Mouse (Mus musculus) thymus, adult 2 months (tissue): ENCODE data around the gene Astn1. TPM values are rescaled to one million over a fixed set of nuclear protein-coding genes. Genes with fewer than 3 reads are reported as not detected.

Source experiments
- DNase-seq: peaks from one replicate; pipeline ENCODE4 v3.0.0; 2021
- H3K27ac ChIP-seq: fragments of 200-500 bp; 2 replicates; pipeline ENCODE4 v1.5.1; 2012; ENCODE audit warnings: low read length, control low read depth; ENCODE audit not compliant: control insufficient read depth, insufficient read depth
- H3K27me3 ChIP-seq: fragments of 200-500 bp; 2 replicates; pipeline ENCODE4 v1.6.1; 2012; ENCODE audit warnings: mild to moderate bottlenecking, low read length, moderate library complexity, mixed read lengths; ENCODE audit not compliant: control insufficient read depth, insufficient read depth
- H3K36me3 ChIP-seq: fragments of 200-500 bp; 2 replicates; pipeline ENCODE4 v1.6.1; 2012; ENCODE audit warnings: mild to moderate bottlenecking, low read length, moderate library complexity; ENCODE audit not compliant: control insufficient read depth, insufficient read depth
- H3K4me1 ChIP-seq: fragments of 200-500 bp; replicated peaks from 2 replicates; pipeline ENCODE4 v1.6.1; 2012; ENCODE audit warnings: low read length; ENCODE audit not compliant: control insufficient read depth, insufficient read depth
- H3K4me3 ChIP-seq: fragments of 200-500 bp; 2 replicates; pipeline ENCODE4 v1.5.1; 2012; ENCODE audit warnings: mild to moderate bottlenecking, low read length, control low read depth, moderate library complexity; ENCODE audit not compliant: control insufficient read depth, insufficient read depth
- CTCF ChIP-seq: fragments of 200-500 bp; IDR thresholded peaks from 2 replicates; pipeline ENCODE4 v1.5.1; 2012; ENCODE audit warnings: mild to moderate bottlenecking, control low read depth, low read length, moderate library complexity, borderline replicate concordance; ENCODE audit not compliant: control insufficient read depth, poor library complexity, insufficient read depth; ENCODE audit errors: extremely low read depth
- POLR2A ChIP-seq: fragments of 200-500 bp; IDR thresholded peaks from 2 replicates; pipeline ENCODE4 v1.6.1; 2012; ENCODE audit warnings: mild to moderate bottlenecking, low read length, control low read depth, moderate library complexity; ENCODE audit not compliant: control insufficient read depth, poor library complexity, insufficient read depth; ENCODE audit errors: extremely low read depth
- WGBS: fragments of 180-500 bp; shearing (Covaris S2); methylation state at CpG from one replicate; pipeline ENCODE4 v1.1.7; 2018; 5-methylcytosine and 5-hydroxymethylcytosine counted together
- polyA plus RNA-seq: library from polyadenylated mRNA; depleted of rRNA; stranded (reverse); fragments of >200 nt; gene quantifications from 2 replicates; pipeline ENCODE4 v1.2.3, GENCODE M21; 2012

Astn1 gene
- polyA plus RNA-seq, 1 experiment = 0.19 TPM

GRCm38 (mm10) chr1:158596726-158597448 is 234.8 kb downstream of the Astn1 start:
- no peak overlapping the region for H3K27ac ChIP-seq
- H3K4me3 ChIP-seq = no peak overlapping the region
- 33% methylated on average over 16 of the region's 16 CpGs for WGBS
- TF ChIP-seq CTCF = no peak
- no peak for TF ChIP-seq POLR2A
- H3K36me3 ChIP-seq = no peaks in the 10 kb centered on the region
- H3K4me1 ChIP-seq = no peaks in the 10 kb centered on the region
- DNase-seq = no peak
- H3K27me3 ChIP-seq = no peaks in the 10 kb centered on the region

- WGBS = 81% methylated on average over 7 of the region's 7 CpGs
These were observed 235.9 kb downstream of the Astn1 start for GRCm38 (mm10) chr1:158597996-158598395.

GRCm38 (mm10) chr1:158599435-158599834 is 237.4 kb downstream of the Astn1 start:
- Histone ChIP-seq H3K27me3 (no peaks in the 10 kb centered on the region), H3K36me3 (no peaks in the 10 kb centered on the region), H3K27ac (no peak overlapping the region), H3K4me3 (no peak overlapping the region), H3K4me1 (no peaks in the 10 kb centered on the region)
- 89% methylated on average over 2 of the region's 2 CpGs for WGBS
- no peak for DNase-seq
- TF ChIP-seq POLR2A (no peak), CTCF (no peak)

More at GRCm38 (mm10) chr1:158597996-158598395, 235.9 kb downstream of the Astn1 start:
- H3K36me3 ChIP-seq = no peaks in the 10 kb centered on the region
- no peak for DNase-seq
- no peaks in the 10 kb centered on the region for H3K4me1 ChIP-seq
- H3K4me3 ChIP-seq = no peak overlapping the region
- H3K27me3 ChIP-seq = no peaks in the 10 kb centered on the region
- no peak for TF ChIP-seq CTCF
- TF ChIP-seq POLR2A = no peak
- no peak overlapping the region for H3K27ac ChIP-seq

- no peaks in the 10 kb centered on the region for H3K27me3 ChIP-seq
- no peak for TF ChIP-seq CTCF
- TF ChIP-seq POLR2A = no peak
- no peak overlapping the region for H3K4me3 ChIP-seq
- H3K27ac ChIP-seq = no peak overlapping the region
- no peaks in the 10 kb centered on the region for H3K36me3 ChIP-seq
- no peak for DNase-seq
- no peaks in the 10 kb centered on the region for H3K4me1 ChIP-seq
- 74% methylated on average over 2 of the region's 2 CpGs for WGBS
These were observed 241.0 kb downstream of the Astn1 start for GRCm38 (mm10) chr1:158603056-158603455.

- TF ChIP-seq POLR2A (no peak), CTCF (no peak)
- Histone ChIP-seq H3K4me3 (no peak overlapping the region), H3K27ac (no peak overlapping the region), H3K36me3 (no peaks in the 10 kb centered on the region), H3K4me1 (no peaks in the 10 kb centered on the region), H3K27me3 (no peaks in the 10 kb centered on the region)
- 98% methylated on average over 1 of the region's 1 CpGs for WGBS
- DNase-seq = no peak
These were observed 242.1 kb downstream of the Astn1 start for GRCm38 (mm10) chr1:158604149-158604548.

- H3K4me1 ChIP-seq = no peaks in the 10 kb centered on the region
- H3K36me3 ChIP-seq = no peaks in the 10 kb centered on the region
- H3K27ac ChIP-seq = no peak overlapping the region
- TF ChIP-seq CTCF (no peak), POLR2A (no peak)
- H3K4me3 ChIP-seq = no peak overlapping the region
- no peaks in the 10 kb centered on the region for H3K27me3 ChIP-seq
- 63% methylated on average over 4 of the region's 4 CpGs for WGBS
- DNase-seq = no peak
These were observed 243.5 kb downstream of the Astn1 start for GRCm38 (mm10) chr1:158605597-158605996.

- DNase-seq = no peak
- Histone ChIP-seq H3K36me3 (no peaks in the 10 kb centered on the region), H3K4me3 (no peak overlapping the region), H3K27ac (no peak overlapping the region), H3K27me3 (no peaks in the 10 kb centered on the region), H3K4me1 (no peaks in the 10 kb centered on the region)
- WGBS = 92% methylated on average over 10 of the region's 10 CpGs
- TF ChIP-seq POLR2A = no peak
- TF ChIP-seq CTCF = no peak
These were observed 244.3 kb downstream of the Astn1 start for GRCm38 (mm10) chr1:158606324-158606723.
